Mouse (Mus musculus): Measurements from ENCODE around the gene D5Ertd579e.

- TF ChIP-seq ETS1 (conservative IDR thresholded peaks at IDR 0.05; ENCODE audit: low read depth, low read length) (no peak), TBP (conservative IDR thresholded peaks at IDR 0.05; ENCODE audit: low read depth, low read length) (no peak), ZC3H11A (IDR thresholded peaks at IDR 0.05; ENCODE audit: low read depth, low read length) (no peak), CHD2 (IDR thresholded peaks at IDR 0.05; ENCODE audit: low read length) (no peak), EP300 (IDR thresholded peaks at IDR 0.05; ENCODE audit: low read length) (no peak), E2F4 (IDR thresholded peaks at IDR 0.05; ENCODE audit: insufficient replicate concordance, low read depth, low read length) (no peak), CTCF (conservative IDR thresholded peaks at IDR 0.05 in 1 of 2, IDR thresholded peaks at IDR 0.05 in 1 of 2; ENCODE audit: low read depth in 2 of 2, low read length in 2 of 2) (no peak), KAT2A (IDR thresholded peaks at IDR 0.05; ENCODE audit: insufficient replicate concordance, low read length) (no peak), TCF12 (IDR thresholded peaks at IDR 0.05; ENCODE audit: low read depth, low read length) (no peak), POLR2A (IDR thresholded peaks at IDR 0.05; ENCODE audit: low read depth, low read length) (no peak), CHD1 (IDR thresholded peaks at IDR 0.05; ENCODE audit: low read depth, low read length) (no peak), ZNF384 (IDR thresholded peaks at IDR 0.05; ENCODE audit: low read depth, low read length) (no peak)
Observed at GRCm38 (mm10) chr5:36681219-36681618, 14.6 kb downstream of the D5Ertd579e start.

Data from CH12.LX (cell line).